Mouse (Mus musculus) heart, embryonic 12.5 days (tissue): Measurements from ENCODE around the gene Rcan1. TPM values are rescaled to one million over a fixed set of nuclear protein-coding genes. Genes with fewer than 3 reads are reported as not detected.
A peak's percentile ranks its signal among the peaks of the same experiment; 100 is the strongest.

Experiments
- ATAC-seq: fragments of 200-750 bp; cut with Nextera tagmentation; 2 replicates; pipeline ENCODE4 v1.8.0; 2017; ENCODE audit warnings: moderate TSS enrichment, moderate library complexity; ENCODE audit not compliant: insufficient number of reproducible peaks, low FRiP score
- H3K27ac ChIP-seq: fragments of 300-500 bp; sonication (generic); 2 replicates; pipeline ENCODE4 v1.5.1; 2016; ENCODE audit warnings: mild to moderate bottlenecking, moderate library complexity; ENCODE audit not compliant: poor library complexity, severe bottlenecking
- H3K27me3 ChIP-seq: fragments of 300-500 bp; sonication (generic); replicated peaks from 2 replicates; pipeline ENCODE4 v1.6.1; 2016; ENCODE audit warnings: mild to moderate bottlenecking, moderate library complexity
- H3K36me3 ChIP-seq: fragments of 300-500 bp; sonication (generic); 2 replicates; pipeline ENCODE4 v1.6.1; 2016; ENCODE audit warnings: mild to moderate bottlenecking, moderate library complexity
- H3K4me1 ChIP-seq: fragments of 300-500 bp; sonication (generic); replicated peaks from 2 replicates; pipeline ENCODE4 v1.6.1; 2016; ENCODE audit warnings: mild to moderate bottlenecking
- H3K4me2 ChIP-seq: fragments of 300-500 bp; sonication (generic); 2 replicates; pipeline ENCODE4 v1.6.1; 2016; ENCODE audit warnings: mild to moderate bottlenecking, moderate library complexity
- H3K4me3 ChIP-seq: fragments of 300-500 bp; sonication (generic); 2 replicates; pipeline ENCODE4 v1.5.1; 2016; ENCODE audit warnings: mild to moderate bottlenecking
- H3K9ac ChIP-seq: fragments of 300-500 bp; sonication (generic); 2 replicates; pipeline ENCODE4 v1.6.1; 2016; ENCODE audit warnings: mild to moderate bottlenecking, moderate library complexity
- H3K9me3 ChIP-seq: fragments of 300-500 bp; sonication (generic); replicated peaks from 2 replicates; pipeline ENCODE4 v1.6.1; 2016; ENCODE audit warnings: mild to moderate bottlenecking, moderate library complexity
- WGBS: fragments of 180-500 bp; shearing (Covaris S2); methylation state at CpG from one replicate; pipeline ENCODE4 v1.1.7; 2016; 5-methylcytosine and 5-hydroxymethylcytosine counted together
- polyA plus RNA-seq: library from polyadenylated mRNA; unstranded; fragments of >200 nt; fragmentation: Nextera tagmentation; extraction: Ambion mirVana; gene quantifications from 2 replicates; pipeline ENCODE4 v1.2.1, GENCODE M21; 2016

The Rcan1 gene
- polyA plus RNA-seq, 1 experiment from 2014 or later: 148 TPM

GRCm38 (mm10) chr16:92451516-92452072, 19.1 kb downstream of the Rcan1 start:
- WGBS: 40% methylated on average over 17 of the region's 17 CpGs
- Histone ChIP-seq H3K36me3 (peaks cover 26% of the 10 kb centered on the region), H3K9ac (peak overlapping the region; percentile 35; the same call in 1 of the 2 replicates), H3K4me3 (no peak overlapping the region), H3K4me1 (peaks cover 21% of the 10 kb centered on the region), H3K27me3 (peaks cover 59% of the 10 kb centered on the region), H3K9me3 (no peaks in the 10 kb centered on the region), H3K4me2 (no peak overlapping the region), H3K27ac (peak overlapping the region; percentile 55)
- ATAC-seq: peak; percentile 55; the same call in 1 of the 2 replicates

GRCm38 (mm10) chr16:92450331-92450730, 20.3 kb downstream of the Rcan1 start:
- no peak for ATAC-seq
- peaks cover 27% of the 10 kb centered on the region for H3K4me1 ChIP-seq
- 90% methylated on average over 8 of the region's 8 CpGs for WGBS
- no peak overlapping the region for H3K4me3 ChIP-seq
- H3K27me3 ChIP-seq: peaks cover 54% of the 10 kb centered on the region
- H3K27ac ChIP-seq: no peak overlapping the region
- no peaks in the 10 kb centered on the region for H3K9me3 ChIP-seq
- H3K9ac ChIP-seq: no peak overlapping the region
- no peak overlapping the region for H3K4me2 ChIP-seq
- H3K36me3 ChIP-seq: peaks cover 26% of the 10 kb centered on the region

DNA sequence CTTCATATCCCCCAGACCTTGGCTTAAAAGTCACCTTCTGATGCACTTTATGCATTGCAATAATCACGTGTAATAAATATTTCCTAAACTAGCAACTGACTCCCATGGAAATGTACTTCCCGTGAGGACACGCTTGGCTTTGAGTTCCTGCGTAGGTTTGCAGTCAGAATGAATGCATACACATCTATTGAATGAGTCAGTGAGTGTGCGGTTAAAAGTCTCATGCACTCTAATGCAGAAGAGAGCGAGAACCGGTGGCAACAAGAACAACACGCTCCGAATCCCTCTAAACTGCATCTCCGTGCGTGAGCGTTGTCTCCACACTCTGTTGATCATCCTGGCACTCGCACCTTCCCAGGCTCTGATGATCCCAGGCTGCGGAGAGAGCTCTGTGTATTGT, 21.6 kb downstream of the Rcan1 start:
- ATAC-seq: no peak
- WGBS: 93% methylated on average over 14 of the region's 14 CpGs
- H3K27me3 ChIP-seq: peaks cover 45% of the 10 kb centered on the region
- no peak overlapping the region for H3K4me3 ChIP-seq
- no peak overlapping the region for H3K4me2 ChIP-seq
- no peak overlapping the region for H3K9ac ChIP-seq
- peaks cover 40% of the 10 kb centered on the region for H3K4me1 ChIP-seq
- peaks cover 18% of the 10 kb centered on the region for H3K36me3 ChIP-seq
- no peak overlapping the region for H3K27ac ChIP-seq
- H3K9me3 ChIP-seq: no peaks in the 10 kb centered on the region

DNA sequence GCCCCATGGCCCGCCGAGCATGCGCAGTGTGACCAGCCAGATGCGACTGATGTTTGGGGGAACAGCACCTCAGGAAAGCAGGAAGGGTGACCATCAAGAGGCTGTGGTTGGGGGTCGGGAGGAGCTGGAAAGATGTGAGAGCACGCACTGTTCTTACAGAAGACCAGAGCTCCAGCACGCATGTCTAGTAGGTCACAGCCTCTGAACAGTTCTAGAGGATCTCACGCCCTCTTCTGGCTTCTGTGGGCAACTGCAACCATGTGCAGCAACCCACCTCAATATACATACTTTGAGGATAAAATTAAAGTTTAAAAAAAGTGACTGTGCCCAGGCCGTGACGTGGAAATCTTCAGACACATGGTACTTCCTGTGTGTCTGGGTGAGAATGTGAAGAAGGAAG, 25.3 kb downstream of the Rcan1 start:
- Histone ChIP-seq H3K4me2 (no peak overlapping the region), H3K27ac (0 out of 2 replicates have a peak overlapping the region, but pooled peaks have one; percentile 94), H3K9ac (peak overlapping the region; percentile 63; the same call in 1 of the 2 replicates), H3K27me3 (peaks cover 30% of the 10 kb centered on the region), H3K4me1 (peaks cover 51% of the 10 kb centered on the region), H3K4me3 (no peak overlapping the region), H3K9me3 (no peaks in the 10 kb centered on the region), H3K36me3 (peaks cover 11% of the 10 kb centered on the region; the same call in 1 of the 2 replicates)
- no peak for ATAC-seq
- WGBS: 61% methylated on average over 10 of the region's 10 CpGs

DNA sequence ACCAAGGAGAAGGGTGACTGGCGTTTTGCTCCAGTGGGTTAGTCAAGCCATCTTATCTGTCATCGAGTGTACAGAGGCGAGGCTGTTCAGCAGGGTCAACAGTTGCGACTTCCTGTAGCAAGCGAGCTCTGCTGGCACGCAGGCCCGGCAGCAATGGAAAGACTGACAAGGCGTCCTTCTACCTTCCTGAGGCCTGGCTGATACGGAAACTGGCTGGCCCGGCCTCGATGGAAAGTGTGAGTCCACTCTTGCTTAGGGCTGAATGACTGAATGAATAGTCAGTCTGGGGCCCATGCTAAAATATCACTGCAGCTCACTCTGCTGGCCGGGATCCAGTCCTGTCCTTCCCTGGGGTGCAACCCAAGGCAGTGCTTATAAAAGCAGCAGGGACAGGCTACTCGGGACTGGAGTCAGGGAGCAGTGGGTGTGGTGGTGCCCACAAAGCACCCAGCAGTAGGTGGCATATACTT, 27.0 kb downstream of the Rcan1 start:
- no peak overlapping the region for H3K4me3 ChIP-seq
- H3K4me1 ChIP-seq: peaks cover 62% of the 10 kb centered on the region
- H3K36me3 ChIP-seq: peaks cover 3% of the 10 kb centered on the region; the same call in 1 of the 2 replicates
- peak overlapping the region; percentile 63 for H3K9ac ChIP-seq
- peak; percentile 84 for ATAC-seq
- H3K27ac ChIP-seq: peak overlapping the region; percentile 94
- 12% methylated on average over 13 of the region's 13 CpGs for WGBS
- H3K27me3 ChIP-seq: peaks cover 16% of the 10 kb centered on the region
- peak overlapping the region; percentile 5 for H3K4me2 ChIP-seq
- no peaks in the 10 kb centered on the region for H3K9me3 ChIP-seq

- H3K27me3 ChIP-seq: peaks cover 10% of the 10 kb centered on the region
- peak overlapping the region; percentile 9; the same call in 1 of the 2 replicates for H3K9ac ChIP-seq
- no peak overlapping the region for H3K4me3 ChIP-seq
- no peak; the same call in 1 of the 2 replicates for ATAC-seq
- WGBS: 80% methylated on average over 4 of the region's 4 CpGs
- H3K36me3 ChIP-seq: no peaks in the 10 kb centered on the region
- peak overlapping the region; percentile 5; the same call in 1 of the 2 replicates for H3K4me2 ChIP-seq
- H3K4me1 ChIP-seq: peaks cover 65% of the 10 kb centered on the region
- peak overlapping the region; percentile 94 for H3K27ac ChIP-seq
- no peaks in the 10 kb centered on the region for H3K9me3 ChIP-seq
Measured at GRCm38 (mm10) chr16:92442946-92443345, 27.7 kb downstream of the Rcan1 start.

DNA sequence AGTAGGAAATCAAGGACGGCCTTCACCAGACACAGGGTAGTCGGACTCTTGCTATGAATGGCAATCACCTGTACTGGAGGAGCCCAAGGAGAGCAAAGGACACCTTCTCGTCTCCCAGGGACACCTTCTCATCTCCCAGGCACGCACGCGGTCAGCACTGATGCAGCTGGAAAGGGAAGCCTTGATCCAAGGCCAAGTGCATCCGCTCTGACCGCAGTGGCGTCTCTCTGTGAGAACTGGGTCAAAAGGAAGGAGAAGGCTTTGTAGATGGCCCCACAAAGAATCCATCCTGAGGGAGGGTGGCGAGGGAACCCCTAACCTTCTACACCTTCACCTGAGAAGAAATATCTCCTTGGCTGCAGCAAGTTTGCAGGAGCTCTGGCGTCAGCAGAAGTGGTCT, 28.5 kb downstream of the Rcan1 start:
- Histone ChIP-seq H3K9ac (peak overlapping the region; percentile 9; the same call in 1 of the 2 replicates), H3K4me2 (no peak overlapping the region), H3K9me3 (no peaks in the 10 kb centered on the region), H3K4me3 (no peak overlapping the region), H3K27me3 (peaks cover 4% of the 10 kb centered on the region; the same call in 1 of the 2 replicates), H3K4me1 (peaks cover 65% of the 10 kb centered on the region), H3K36me3 (no peaks in the 10 kb centered on the region), H3K27ac (0 out of 2 replicates have a peak overlapping the region, but pooled peaks have one; percentile 94)
- no peak for ATAC-seq
- WGBS: 90% methylated on average over 11 of the region's 11 CpGs

- 75% methylated on average over 3 of the region's 3 CpGs for WGBS
- H3K4me1 ChIP-seq: peaks cover 70% of the 10 kb centered on the region
- no peak overlapping the region for H3K4me3 ChIP-seq
Measured at GRCm38 (mm10) chr16:92441203-92441602, 29.5 kb downstream of the Rcan1 start.

GRCm38 (mm10) chr16:92440229-92440628, 30.4 kb downstream of the Rcan1 start:
- 78% methylated on average over 8 of the region's 8 CpGs for WGBS
- Histone ChIP-seq H3K4me1 (peaks cover 72% of the 10 kb centered on the region), H3K27ac (no peak overlapping the region)

More at GRCm38 (mm10) chr16:92441203-92441602, 29.5 kb downstream of the Rcan1 start:
- Histone ChIP-seq H3K36me3 (no peaks in the 10 kb centered on the region), H3K4me2 (no peak overlapping the region), H3K27ac (no peak overlapping the region), H3K9ac (no peak overlapping the region), H3K9me3 (no peaks in the 10 kb centered on the region), H3K27me3 (no peaks in the 10 kb centered on the region)
- no peak for ATAC-seq

GRCm38 (mm10) chr16:92439775-92440174, 30.9 kb downstream of the Rcan1 start:
- Histone ChIP-seq H3K4me3 (no peak overlapping the region), H3K4me2 (no peak overlapping the region), H3K27ac (no peak overlapping the region), H3K36me3 (no peaks in the 10 kb centered on the region), H3K9ac (no peak overlapping the region), H3K27me3 (no peaks in the 10 kb centered on the region), H3K4me1 (peaks cover 72% of the 10 kb centered on the region), H3K9me3 (no peaks in the 10 kb centered on the region)
- 54% methylated on average over 2 of the region's 2 CpGs for WGBS
- ATAC-seq: no peak

More at GRCm38 (mm10) chr16:92440229-92440628, 30.4 kb downstream of the Rcan1 start:
- ATAC-seq: no peak
- H3K9ac ChIP-seq: no peak overlapping the region
- H3K4me2 ChIP-seq: no peak overlapping the region
- H3K9me3 ChIP-seq: no peaks in the 10 kb centered on the region
- H3K36me3 ChIP-seq: no peaks in the 10 kb centered on the region
- H3K4me3 ChIP-seq: no peak overlapping the region
- H3K27me3 ChIP-seq: no peaks in the 10 kb centered on the region

- H3K27me3 ChIP-seq: no peaks in the 10 kb centered on the region
- ATAC-seq: no peak
- H3K27ac ChIP-seq: peak overlapping the region; percentile 76
- H3K4me2 ChIP-seq: no peak overlapping the region
- peaks cover 61% of the 10 kb centered on the region for H3K4me1 ChIP-seq
- H3K9ac ChIP-seq: peak overlapping the region; percentile 47; the same call in 1 of the 2 replicates
- WGBS: 69% methylated on average over 18 of the region's 18 CpGs
- no peak overlapping the region for H3K4me3 ChIP-seq
- H3K9me3 ChIP-seq: no peaks in the 10 kb centered on the region
- no peaks in the 10 kb centered on the region for H3K36me3 ChIP-seq
Measured at GRCm38 (mm10) chr16:92435431-92435985, 35.2 kb downstream of the Rcan1 start.
